Mouse (Mus musculus) right cerebral cortex, postnatal 10 days (tissue): ENCODE measurements around the gene Olfr728.

Experiments used
- DNase-seq, 2 experiments: peaks; one replicate each; pipeline ENCODE4 v3.0.0; 2021; ENCODE audit warnings: low spot score in 2 of 2

The Olfr728 gene

GRCm38 (mm10) chr14:50142580-50142979 is at the start of gene Olfr728:
TSS of gene Olfr728 (minus strand) at chr14:50142680.
- DNase-seq, result no peak

DNA sequence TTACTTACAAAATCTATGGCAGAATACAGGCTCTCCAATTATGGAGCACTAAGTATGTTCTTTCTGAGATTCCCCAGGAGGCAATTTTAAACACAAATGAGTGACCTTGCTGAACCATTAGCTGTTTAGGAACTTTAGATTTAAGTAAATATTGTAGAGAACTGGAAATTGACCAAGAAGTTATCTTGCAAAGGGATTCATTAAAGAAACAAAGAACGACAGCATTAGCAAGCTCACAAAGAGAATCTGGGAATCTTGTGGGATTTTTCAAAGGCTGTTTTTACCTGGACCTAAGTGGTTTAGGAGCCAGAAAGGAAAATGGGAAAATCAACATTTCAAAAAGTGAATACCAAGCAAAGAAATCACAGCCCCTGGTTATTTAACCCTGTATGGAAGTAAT is 45.6 kb upstream of the Olfr728 start, which contains the start of gene Olfr730:
Olfr730 (minus strand) TSS at position 101 of the 400 bp plus-strand sequence.
- DNase-seq, result no peak

- DNase-seq, result no peak
Measured at GRCm38 (mm10) chr14:50152810-50153209, 10.3 kb upstream of the Olfr728 start, which contains the start of gene Olfr729. TSS of gene Olfr729 (minus strand) at chr14:50152910.

DNA sequence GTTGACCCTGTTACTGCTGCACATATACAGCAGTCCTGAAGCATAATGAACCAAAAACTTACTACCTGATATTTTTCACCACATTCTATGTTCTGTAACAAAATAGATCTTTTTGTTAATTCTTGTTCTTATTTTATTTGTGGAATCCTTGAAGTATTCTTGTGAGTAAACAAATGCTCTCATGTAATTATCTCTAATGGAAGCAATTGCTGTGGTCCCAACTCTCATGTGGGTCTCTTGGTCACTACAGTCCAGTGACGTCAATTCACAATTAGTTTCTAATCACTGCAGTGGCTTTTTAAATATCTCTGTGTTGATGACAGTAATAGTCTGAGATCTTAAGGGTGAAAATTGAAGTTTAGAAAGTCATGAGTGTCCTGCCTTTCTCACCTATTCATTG is 19.6 kb downstream of the Olfr728 start, which contains the start of gene Olfr727:
Olfr727 (plus strand) TSS at position 301 of the 400 bp plus-strand sequence.
- no peak for DNase-seq

DNA sequence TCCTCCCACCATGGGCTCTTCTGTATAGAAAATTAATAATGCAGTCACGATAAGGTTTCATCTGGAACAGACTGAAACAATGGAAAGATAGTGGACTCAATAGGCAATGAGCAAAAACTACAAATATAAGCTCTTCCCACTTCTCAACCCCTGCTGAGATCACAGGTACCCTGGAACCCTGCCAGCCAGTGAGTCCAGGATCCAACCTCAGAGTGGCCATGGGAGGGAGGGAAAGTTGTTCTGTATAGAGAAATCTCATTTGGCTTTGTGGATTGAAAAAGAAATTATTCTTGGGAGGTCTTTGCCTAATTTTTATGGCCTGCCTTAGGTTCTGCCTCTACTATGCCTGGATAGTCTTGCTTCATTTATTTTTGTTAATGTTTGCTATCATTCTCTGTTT is 51.6 kb downstream of the Olfr728 start, which contains the start of gene Olfr726:
Olfr726 (minus strand) TSS at position 101 of the 400 bp plus-strand sequence.
- no peak for DNase-seq
